Mouse (Mus musculus) telencephalon, adult 2 months (tissue): ENCODE measurements around the gene S100a2.

Experiments
- DNase-seq: peaks from one replicate; pipeline ENCODE4 v3.0.0-alpha.2; 2011; ENCODE audit warnings: low read depth, low spot score

The S100a2 gene

GRCm38 (mm10) chr3:90615911-90616310 is 25.9 kb downstream of the S100a2 start:
- no peak for DNase-seq

- DNase-seq, result no peak
These were observed 27.5 kb downstream of the S100a2 start for GRCm38 (mm10) chr3:90617586-90617985.

- no peak for DNase-seq
These were observed 31.5 kb downstream of the S100a2 start for GRCm38 (mm10) chr3:90621552-90621951.

- DNase-seq, result no peak
These were observed 33.5 kb downstream of the S100a2 start for GRCm38 (mm10) chr3:90623435-90624071.

GRCm38 (mm10) chr3:90625496-90625895 is 35.4 kb downstream of the S100a2 start:
- DNase-seq, result no peak

- DNase-seq, result no peak
These were observed 36.4 kb downstream of the S100a2 start for GRCm38 (mm10) chr3:90626266-90627021.

GRCm38 (mm10) chr3:90627366-90627765 is 37.3 kb downstream of the S100a2 start:
- no peak for DNase-seq

- DNase-seq, result no peak
These were observed 37.8 kb downstream of the S100a2 start for GRCm38 (mm10) chr3:90627807-90628206.

- DNase-seq, result no peak
These were observed 39.3 kb downstream of the S100a2 start for GRCm38 (mm10) chr3:90629298-90629697.

- no peak for DNase-seq
These were observed 41.9 kb downstream of the S100a2 start for GRCm38 (mm10) chr3:90631984-90632383.

- DNase-seq, result no peak
These were observed 48.6 kb downstream of the S100a2 start for GRCm38 (mm10) chr3:90638511-90639275.

- no peak for DNase-seq
These were observed 49.6 kb downstream of the S100a2 start for GRCm38 (mm10) chr3:90639511-90640154.

- no peak for DNase-seq
These were observed 50.9 kb downstream of the S100a2 start for GRCm38 (mm10) chr3:90640981-90641380.
